Mouse (Mus musculus): ENCODE measurements around the gene Txndc11. TPM values are rescaled to one million over a fixed set of nuclear protein-coding genes. Genes with fewer than 3 reads are reported as not detected.

The Txndc11 gene
- polyA plus RNA-seq, 1 experiment from 2014 or later = 41.6 TPM

DNA sequence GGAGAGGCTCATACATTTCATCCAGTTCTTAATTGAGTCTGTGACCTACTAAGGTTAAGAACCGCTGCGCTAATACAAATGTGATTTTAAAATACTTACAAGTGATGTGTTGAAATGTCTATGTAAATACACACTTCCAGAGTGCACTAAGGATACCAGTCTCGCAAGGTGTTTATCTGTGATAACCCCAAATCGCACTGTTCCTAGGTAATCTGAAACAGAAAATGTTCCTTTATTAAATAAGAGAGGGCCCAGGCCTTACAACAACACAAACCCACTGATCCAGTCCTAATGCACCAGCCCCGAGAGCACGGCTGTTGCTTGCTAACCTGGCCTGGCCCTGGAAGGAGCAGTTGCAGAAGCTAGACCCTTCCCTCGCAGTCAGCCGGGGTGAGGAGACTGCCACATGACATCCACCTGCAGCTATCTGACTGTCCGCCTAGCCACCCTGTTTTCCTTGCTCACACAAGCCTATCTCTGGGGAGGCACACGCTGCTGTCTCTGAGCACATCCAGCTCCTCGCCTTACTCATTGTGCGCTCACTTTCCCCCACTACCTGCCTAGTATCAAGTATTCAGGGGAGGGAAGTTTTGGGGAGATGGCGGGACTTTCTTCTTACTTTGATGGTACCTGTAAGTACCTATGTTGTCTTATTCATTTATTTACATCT lies 40.6 kb downstream of the Txndc11 start:
- Histone ChIP-seq H3K9me3 (no peaks in the 10 kb centered on the region), H3K4me3 (no peak overlapping the region), H3K4me2 (no peak overlapping the region), H3K36me3 (peaks cover 34% of the 10 kb centered on the region), H3K27ac (no peak overlapping the region), H3K27me3 (no peaks in the 10 kb centered on the region), H3K4me1 (0 out of 2 replicates have a peak, but pooled peaks cover 4% of the 10 kb centered on the region), H3K9ac (no peak overlapping the region)
- 87% methylated on average over 13 of the region's 13 CpGs for WGBS
- ATAC-seq (ENCODE audit: insufficient number of reproducible peaks, low FRiP score, low TSS enrichment, low read depth) = no peak

DNA sequence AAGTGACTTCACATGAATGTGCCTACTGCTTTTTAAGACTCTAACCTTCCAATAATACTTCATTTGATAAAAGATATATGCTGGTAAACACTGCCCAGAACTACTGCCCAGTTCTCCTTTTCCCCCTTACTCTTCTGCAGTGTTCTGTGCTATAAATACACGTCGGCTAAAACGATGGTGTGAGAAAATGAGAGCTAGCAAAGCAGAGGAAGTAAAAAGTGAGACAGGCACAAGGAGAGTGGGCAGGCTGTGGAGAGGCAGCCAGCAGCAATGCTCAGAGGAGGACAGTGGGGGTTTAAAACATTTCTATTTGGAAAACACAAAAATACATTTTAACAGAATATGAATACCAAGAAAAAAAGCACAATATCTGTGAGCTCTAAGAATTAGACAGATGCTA lies 41.9 kb downstream of the Txndc11 start:
- peaks cover 47% of the 10 kb centered on the region for H3K36me3 ChIP-seq
- H3K4me1 ChIP-seq = no peaks in the 10 kb centered on the region
- 59% methylated on average over 3 of the region's 3 CpGs for WGBS
- H3K4me3 ChIP-seq = no peak overlapping the region
- no peak for ATAC-seq (ENCODE audit: insufficient number of reproducible peaks, low FRiP score, low TSS enrichment, low read depth)
- H3K9me3 ChIP-seq = no peaks in the 10 kb centered on the region
- H3K27ac ChIP-seq = no peak overlapping the region
- no peak overlapping the region for H3K4me2 ChIP-seq
- H3K27me3 ChIP-seq = no peaks in the 10 kb centered on the region
- no peak overlapping the region for H3K9ac ChIP-seq

DNA sequence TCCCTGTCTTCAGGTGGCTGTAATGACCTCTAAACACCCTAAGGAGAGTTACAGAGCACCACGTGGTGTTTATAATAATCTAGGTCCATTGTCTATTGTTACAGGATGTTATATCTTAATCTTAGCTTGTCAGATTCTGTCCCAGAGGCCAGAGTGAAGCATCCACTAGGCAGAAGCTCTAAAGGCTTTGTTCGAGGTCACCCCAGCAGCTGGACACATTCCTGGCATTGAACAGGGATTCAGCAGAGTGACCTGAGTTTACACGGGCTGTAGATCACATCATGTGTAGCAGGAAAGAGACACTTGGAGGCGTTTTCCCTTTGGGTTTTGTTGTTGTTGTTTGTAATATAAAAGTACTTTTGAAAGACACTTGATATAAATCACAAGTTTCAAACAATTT lies 42.4 kb downstream of the Txndc11 start:
- Histone ChIP-seq H3K4me2 (no peak overlapping the region), H3K4me3 (no peak overlapping the region), H3K27me3 (no peaks in the 10 kb centered on the region), H3K9ac (no peak overlapping the region), H3K36me3 (peaks cover 52% of the 10 kb centered on the region), H3K27ac (no peak overlapping the region), H3K4me1 (no peaks in the 10 kb centered on the region), H3K9me3 (no peaks in the 10 kb centered on the region)
- WGBS = 74% methylated on average over 4 of the region's 4 CpGs
- ATAC-seq (ENCODE audit: insufficient number of reproducible peaks, low FRiP score, low TSS enrichment, low read depth) = no peak

DNA sequence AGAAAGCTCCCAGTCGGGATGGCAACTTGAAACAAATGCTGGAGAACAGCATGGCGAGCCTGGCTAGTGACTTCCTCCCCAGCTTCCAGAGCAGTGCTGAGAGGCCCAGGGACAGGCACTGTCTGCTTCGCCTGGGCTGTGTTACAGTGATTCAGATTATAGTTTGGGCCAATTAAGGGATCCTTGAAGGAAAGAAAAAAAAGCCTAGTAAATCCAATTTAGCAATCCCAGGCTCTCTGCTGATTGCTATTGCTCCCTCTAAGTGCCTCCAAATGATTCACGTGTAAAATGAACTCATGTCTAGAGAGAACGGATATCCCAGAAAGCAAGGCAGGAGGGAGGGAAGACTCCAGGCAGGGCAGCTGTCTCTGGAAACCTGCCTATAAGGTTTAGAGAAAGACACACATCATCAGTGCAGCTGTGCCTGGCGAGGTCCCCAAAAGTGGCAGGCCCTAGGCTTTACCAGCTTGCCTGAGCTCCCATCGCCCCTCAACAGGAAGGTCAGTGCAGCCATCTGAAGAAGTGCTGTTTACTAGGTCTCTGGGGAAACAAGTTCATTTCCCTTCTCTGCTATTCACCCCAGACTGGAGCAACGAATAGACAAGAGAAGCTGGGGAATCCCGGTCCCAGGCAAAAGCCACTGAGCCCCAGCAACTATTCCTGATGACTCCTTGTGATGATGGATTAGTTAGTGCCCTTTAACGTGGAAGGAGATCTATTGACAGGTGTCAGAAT lies 43.4 kb downstream of the Txndc11 start:
- Histone ChIP-seq H3K36me3 (peaks cover 55% of the 10 kb centered on the region), H3K4me1 (no peaks in the 10 kb centered on the region), H3K4me2 (no peak overlapping the region), H3K9me3 (no peaks in the 10 kb centered on the region), H3K4me3 (no peak overlapping the region), H3K27ac (no peak overlapping the region), H3K9ac (no peak overlapping the region), H3K27me3 (no peaks in the 10 kb centered on the region)
- WGBS = 69% methylated on average over 10 of the region's 10 CpGs
- ATAC-seq (ENCODE audit: insufficient number of reproducible peaks, low FRiP score, low TSS enrichment, low read depth) = no peak

DNA sequence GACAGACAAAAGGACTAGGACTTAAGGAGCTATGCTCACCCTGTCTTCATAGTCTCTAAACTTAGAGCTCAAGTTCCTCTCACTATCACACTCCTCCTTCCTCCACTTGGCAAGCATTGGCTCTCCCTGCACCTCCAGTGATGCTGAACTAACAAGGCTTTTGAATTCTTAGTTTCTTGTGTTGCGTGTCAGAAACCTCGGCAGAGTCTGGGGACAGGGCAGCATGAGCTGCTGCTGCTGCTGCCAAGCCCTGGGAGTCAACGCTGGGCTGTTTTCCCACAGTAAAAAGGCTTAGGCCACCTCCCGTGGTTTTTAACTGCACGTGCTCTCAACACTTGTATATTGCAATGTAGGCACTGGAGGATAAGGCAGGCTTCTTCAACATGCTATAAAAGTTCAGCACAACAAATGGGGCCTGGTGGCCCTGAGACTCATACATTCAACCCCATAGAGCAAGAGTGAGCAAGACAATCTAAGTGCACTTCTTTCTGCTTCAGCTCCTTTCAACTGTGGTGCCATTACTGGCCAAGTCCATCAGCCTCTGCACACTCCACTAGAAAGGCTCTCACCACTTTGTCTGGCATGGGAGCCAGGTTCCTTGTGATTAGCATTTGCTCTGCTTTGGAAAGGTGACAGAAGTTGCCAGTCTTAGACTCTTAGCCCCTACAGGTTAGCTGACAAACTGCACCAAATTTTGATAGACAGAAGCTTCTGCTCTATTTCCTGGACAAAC lies 47.4 kb downstream of the Txndc11 start:
- no peak for ATAC-seq (ENCODE audit: insufficient number of reproducible peaks, low FRiP score, low TSS enrichment, low read depth)
- H3K4me3 ChIP-seq = no peak overlapping the region
- WGBS = 63% methylated on average over 5 of the region's 5 CpGs

DNA sequence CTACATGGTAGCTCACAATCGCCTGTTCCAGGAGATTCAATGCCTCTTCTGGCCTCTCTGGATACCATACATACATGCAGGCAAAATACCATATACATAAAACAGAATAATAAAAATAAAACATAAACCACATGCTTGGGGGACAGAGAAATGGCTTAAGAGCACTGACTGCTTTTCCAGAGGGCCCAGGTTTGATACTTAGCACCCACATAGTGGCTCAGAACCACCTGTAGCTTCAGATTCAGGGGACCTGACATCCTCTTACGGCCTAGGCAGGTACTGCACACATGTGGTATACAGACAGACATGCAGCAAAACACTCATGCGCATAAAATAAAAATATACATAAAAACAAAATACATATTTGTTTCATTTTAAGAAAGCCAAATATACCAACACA lies 48.2 kb downstream of the Txndc11 start:
- no peak overlapping the region for H3K9ac ChIP-seq
- no peaks in the 10 kb centered on the region for H3K9me3 ChIP-seq

More for the DNA sequence above, 47.4 kb downstream of the Txndc11 start:
- no peak overlapping the region for H3K9ac ChIP-seq
- no peak overlapping the region for H3K4me2 ChIP-seq
- no peaks in the 10 kb centered on the region for H3K9me3 ChIP-seq
- H3K27ac ChIP-seq = no peak overlapping the region
- H3K27me3 ChIP-seq = no peaks in the 10 kb centered on the region
- no peaks in the 10 kb centered on the region for H3K4me1 ChIP-seq
- H3K36me3 ChIP-seq = peaks cover 86% of the 10 kb centered on the region

DNA sequence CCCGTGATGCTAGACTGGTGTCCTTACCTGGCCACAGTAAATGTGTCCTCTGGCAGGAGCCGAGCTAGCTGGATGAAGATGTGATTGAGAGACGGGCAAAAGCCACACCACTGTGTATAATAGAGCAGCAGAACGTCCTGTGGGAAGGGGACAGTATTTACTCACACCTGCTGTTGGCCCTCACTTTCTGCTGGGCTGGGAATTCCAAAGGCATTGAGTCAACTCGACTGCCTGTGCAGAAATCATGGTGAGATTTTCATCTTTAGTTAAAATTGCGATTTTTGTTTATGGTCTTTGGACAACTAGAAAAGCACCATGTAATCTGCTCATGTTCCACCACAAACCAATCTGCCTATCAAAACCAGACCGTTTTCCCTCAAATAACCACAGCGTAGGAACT lies 50.3 kb downstream of the Txndc11 start:
- H3K4me1 ChIP-seq = no peaks in the 10 kb centered on the region
- H3K4me3 ChIP-seq = no peak overlapping the region
- no peak for ATAC-seq (ENCODE audit: insufficient number of reproducible peaks, low FRiP score, low TSS enrichment, low read depth)
- no peaks in the 10 kb centered on the region for H3K9me3 ChIP-seq
- no peak overlapping the region for H3K9ac ChIP-seq
- no peak overlapping the region for H3K4me2 ChIP-seq
- peaks cover 84% of the 10 kb centered on the region for H3K36me3 ChIP-seq
- no peaks in the 10 kb centered on the region for H3K27me3 ChIP-seq
- WGBS = 89% methylated on average over 8 of the region's 8 CpGs
- H3K27ac ChIP-seq = no peak overlapping the region

More for the DNA sequence above, 48.2 kb downstream of the Txndc11 start:
- Histone ChIP-seq H3K4me1 (no peaks in the 10 kb centered on the region), H3K4me2 (no peak overlapping the region), H3K27ac (no peak overlapping the region), H3K36me3 (peaks cover 84% of the 10 kb centered on the region), H3K27me3 (no peaks in the 10 kb centered on the region), H3K4me3 (no peak overlapping the region)
- WGBS = 89% methylated on average over 3 of the region's 3 CpGs
- no peak for ATAC-seq (ENCODE audit: insufficient number of reproducible peaks, low FRiP score, low TSS enrichment, low read depth)

DNA sequence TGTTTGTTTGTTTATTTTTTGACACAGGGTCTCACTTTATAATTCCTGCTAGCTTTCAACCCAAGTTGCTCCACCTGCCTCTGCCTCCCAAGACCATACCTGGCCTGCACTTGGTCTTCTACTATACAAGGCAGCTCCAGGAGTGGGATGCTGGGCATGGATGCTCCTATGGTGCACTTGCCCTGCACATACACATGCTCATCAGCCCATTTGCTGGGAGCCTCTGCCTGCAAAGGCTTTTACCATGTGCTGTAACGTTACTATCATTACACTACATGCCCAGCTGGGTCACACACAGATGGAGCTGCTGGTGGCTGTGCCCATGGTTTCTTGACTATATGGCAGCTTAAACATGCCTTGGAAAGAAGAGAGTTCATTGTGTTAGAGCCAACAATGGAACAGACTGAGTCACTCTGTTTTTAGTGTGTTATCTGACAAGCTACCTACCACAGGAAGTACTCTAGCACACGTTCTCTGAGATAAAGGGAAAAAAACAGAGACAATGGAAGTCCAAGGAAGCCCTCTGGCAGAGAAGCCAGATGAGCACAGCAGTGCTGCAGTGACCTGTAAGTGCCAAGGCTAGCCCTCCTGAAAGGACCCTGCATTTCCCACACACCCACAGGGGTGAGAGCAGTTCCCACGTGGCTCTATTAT lies 56.1 kb downstream of the Txndc11 start:
- Histone ChIP-seq H3K9ac (no peak overlapping the region), H3K36me3 (peaks cover 91% of the 10 kb centered on the region)
- WGBS = 75% methylated on average over 3 of the region's 3 CpGs

DNA sequence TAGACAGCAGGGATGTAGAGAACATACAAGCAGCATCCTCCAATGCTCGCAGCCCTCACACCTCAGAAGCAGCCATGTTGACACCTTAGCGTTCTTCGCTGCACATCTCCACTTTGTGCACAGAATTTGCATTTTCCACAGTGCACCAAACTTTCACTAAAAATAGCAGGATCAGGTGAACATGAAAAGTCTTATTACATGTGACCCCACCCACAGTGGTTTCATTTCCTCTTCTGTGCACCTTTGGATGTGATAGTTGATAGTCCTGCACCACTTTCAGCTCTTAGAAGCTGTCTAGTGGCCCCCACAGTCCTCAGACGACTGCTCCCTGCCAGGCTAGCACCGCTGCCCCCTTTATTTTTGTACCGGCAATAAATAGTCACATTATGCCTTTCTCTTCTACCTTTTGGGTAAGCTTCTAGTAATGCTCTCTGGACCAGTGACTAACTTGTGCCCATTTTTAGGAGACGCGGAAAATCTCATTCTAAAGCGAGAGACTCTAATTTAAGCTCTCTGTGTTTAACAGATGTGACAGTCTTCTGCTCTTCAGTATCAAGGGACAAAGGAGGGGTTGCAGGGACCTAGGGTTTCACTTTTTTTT lies 56.7 kb downstream of the Txndc11 start:
- 88% methylated on average over 9 of the region's 9 CpGs for WGBS
- H3K4me1 ChIP-seq = peaks cover 7% of the 10 kb centered on the region; the same call in 1 of the 2 replicates
- H3K9me3 ChIP-seq = no peaks in the 10 kb centered on the region
- peaks cover 91% of the 10 kb centered on the region for H3K36me3 ChIP-seq
- H3K4me3 ChIP-seq = no peak overlapping the region
- no peak overlapping the region for H3K4me2 ChIP-seq
- H3K27me3 ChIP-seq = no peaks in the 10 kb centered on the region
- H3K27ac ChIP-seq = no peak overlapping the region
- H3K9ac ChIP-seq = no peak overlapping the region
- no peak for ATAC-seq (ENCODE audit: insufficient number of reproducible peaks, low FRiP score, low TSS enrichment, low read depth)

More for the DNA sequence above, 56.1 kb downstream of the Txndc11 start:
- ATAC-seq (ENCODE audit: insufficient number of reproducible peaks, low FRiP score, low TSS enrichment, low read depth) = no peak
- H3K4me1 ChIP-seq = 0 out of 2 replicates have a peak, but pooled peaks cover 2% of the 10 kb centered on the region
- no peak overlapping the region for H3K4me3 ChIP-seq
- no peak overlapping the region for H3K27ac ChIP-seq
- H3K9me3 ChIP-seq = no peaks in the 10 kb centered on the region
- no peaks in the 10 kb centered on the region for H3K27me3 ChIP-seq
- no peak overlapping the region for H3K4me2 ChIP-seq

DNA sequence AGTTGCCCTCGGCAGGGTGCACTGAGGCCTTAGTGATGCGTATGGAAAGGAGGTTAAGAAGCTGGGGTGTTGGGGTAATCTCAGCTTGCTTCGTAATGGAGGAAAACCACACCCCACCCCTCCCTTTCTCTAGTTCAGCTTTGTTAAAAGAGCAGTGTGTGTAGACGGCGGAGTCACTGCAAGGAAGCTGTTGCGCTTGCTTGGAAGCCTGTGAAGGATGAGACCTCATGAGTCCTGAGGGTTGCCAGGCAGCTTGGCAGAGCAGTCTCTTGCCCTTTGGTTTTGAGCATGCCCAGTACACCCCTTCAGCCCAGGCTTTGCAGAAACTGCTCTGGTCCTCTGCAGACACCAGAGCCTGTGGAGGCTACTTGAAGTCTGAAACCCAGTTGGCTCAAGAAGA lies 61.4 kb downstream of the Txndc11 start:
- Histone ChIP-seq H3K36me3 (peaks cover 64% of the 10 kb centered on the region), H3K9ac (no peak overlapping the region), H3K9me3 (no peaks in the 10 kb centered on the region), H3K27me3 (no peaks in the 10 kb centered on the region), H3K4me1 (peaks cover 37% of the 10 kb centered on the region), H3K4me2 (no peak overlapping the region), H3K4me3 (no peak overlapping the region), H3K27ac (peak overlapping the region; percentile 22; the same call in 1 of the 2 replicates)
- 74% methylated on average over 6 of the region's 6 CpGs for WGBS
- ATAC-seq (ENCODE audit: insufficient number of reproducible peaks, low FRiP score, low TSS enrichment, low read depth) = no peak

DNA sequence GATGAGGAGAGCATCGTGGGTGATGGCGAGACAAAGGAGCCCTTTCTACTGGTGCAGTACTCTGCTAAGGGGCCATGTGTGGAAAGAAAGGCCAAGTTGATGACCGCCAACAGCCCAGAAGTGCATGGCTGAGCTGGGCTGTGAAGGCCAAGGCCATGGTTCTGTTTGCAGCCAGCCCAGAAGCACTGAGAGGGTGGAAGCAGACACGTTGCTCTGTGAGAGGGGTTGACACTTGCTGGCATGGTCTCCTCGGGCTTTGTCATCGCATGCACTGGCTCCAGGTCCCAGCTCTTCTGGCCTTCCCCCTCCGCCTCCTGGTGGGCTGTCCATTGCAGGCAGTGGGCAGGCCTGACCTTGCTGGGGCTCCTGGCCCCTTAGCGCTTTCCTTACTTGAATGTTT lies 62.0 kb downstream of the Txndc11 start:
- peaks cover 61% of the 10 kb centered on the region for H3K36me3 ChIP-seq
- H3K4me1 ChIP-seq = peaks cover 44% of the 10 kb centered on the region
- 0 out of 2 replicates have a peak overlapping the region, but pooled peaks have one; percentile 22 for H3K27ac ChIP-seq
- H3K4me3 ChIP-seq = no peak overlapping the region
- no peak overlapping the region for H3K4me2 ChIP-seq
- H3K27me3 ChIP-seq = no peaks in the 10 kb centered on the region
- no peak for ATAC-seq (ENCODE audit: insufficient number of reproducible peaks, low FRiP score, low TSS enrichment, low read depth)
- H3K9ac ChIP-seq = no peak overlapping the region
- 83% methylated on average over 8 of the region's 8 CpGs for WGBS
- H3K9me3 ChIP-seq = no peaks in the 10 kb centered on the region

Data from limb, embryonic 15.5 days (tissue).